Mouse (Mus musculus) heart, postnatal 36 days (tissue): ENCODE measurements around the gene Aamdc. TPM values are rescaled to one million over a fixed set of nuclear protein-coding genes. Genes with fewer than 3 reads are reported as not detected.

Experiments
- DNase-seq, 2 experiments: peaks; one replicate each; pipeline ENCODE4 v3.0.0; 2021 to 2022
- intact Hi-C: fragments of 180-260 bp; cut with DNase I; formaldehyde crosslinking; loops from one replicate; pipeline ENCODE4 v1.15.1; 2025
- total RNA-seq, 2 experiments: library from RNA; stranded (reverse); gene quantifications; 2 replicates each; pipeline ENCODE4 v1.2.3; 2021

The Aamdc gene
- total RNA-seq: 10 to 100 TPM; 62.7 to 64.2 TPM

DNA sequence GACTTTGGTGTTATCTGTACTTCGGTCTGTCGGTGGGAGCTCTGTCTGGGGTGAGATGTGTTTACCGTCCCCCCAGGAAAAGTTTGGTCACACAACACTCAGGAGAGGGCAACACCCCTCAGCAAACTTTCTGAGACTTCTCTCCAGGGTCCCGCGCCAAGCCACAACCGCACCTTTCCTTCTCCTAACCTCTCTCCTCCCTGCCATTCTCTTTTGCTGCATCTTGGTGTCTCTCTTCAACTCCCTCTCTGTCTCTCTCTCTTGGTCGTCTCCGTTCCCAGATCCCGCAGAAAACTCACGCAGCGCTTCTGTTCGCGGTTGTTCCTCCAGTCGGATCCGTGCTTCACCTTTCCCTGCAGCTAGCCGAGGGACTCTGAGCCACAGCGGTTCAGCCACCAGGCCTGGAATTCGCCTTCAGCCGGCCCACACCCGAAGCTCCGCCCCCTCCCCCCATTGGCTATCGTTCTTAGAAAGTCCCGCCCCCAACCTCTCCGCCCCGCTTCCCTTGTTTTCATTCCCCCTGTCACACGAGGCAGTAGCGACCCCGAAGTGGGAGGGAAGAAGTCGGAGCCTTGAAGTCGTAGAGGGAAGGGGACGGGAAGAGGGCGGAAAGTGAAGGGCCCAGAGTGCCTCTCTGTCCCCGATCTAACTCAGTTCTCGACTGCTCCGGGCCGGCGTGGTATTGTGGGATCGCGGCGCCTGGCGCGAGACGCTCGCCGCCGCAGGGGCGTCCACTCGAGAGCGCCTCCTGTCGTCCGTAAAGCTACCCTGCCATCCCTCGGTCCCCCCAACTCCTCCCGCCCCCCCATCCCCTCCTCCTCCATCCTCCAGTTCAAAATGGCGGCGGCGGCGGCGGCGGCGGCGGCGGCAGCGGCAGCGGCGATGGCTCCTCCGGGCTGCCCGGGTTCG is at the start of gene Aamdc, which contains the start of gene Rsf1:
TSS of gene Aamdc (minus strand) at position 431 of the 909 bp plus-strand sequence.
TSS of gene Rsf1 (plus strand) at position 823 of the 909 bp plus-strand sequence.
- peak; percentile 91 to 93 for DNase-seq
- intact Hi-C loops: loop anchor here (2.0 to 5.0 kb wide), 4 partner anchors 98 to 157 kb away; partner anchors contain the start of genes Clns1a and Ints4

- no peak for DNase-seq
- intact Hi-C loops: no loop called here
Measured at GRCm38 (mm10) chr7:97623402-97623801, 44.1 kb upstream of the Aamdc start.

DNA sequence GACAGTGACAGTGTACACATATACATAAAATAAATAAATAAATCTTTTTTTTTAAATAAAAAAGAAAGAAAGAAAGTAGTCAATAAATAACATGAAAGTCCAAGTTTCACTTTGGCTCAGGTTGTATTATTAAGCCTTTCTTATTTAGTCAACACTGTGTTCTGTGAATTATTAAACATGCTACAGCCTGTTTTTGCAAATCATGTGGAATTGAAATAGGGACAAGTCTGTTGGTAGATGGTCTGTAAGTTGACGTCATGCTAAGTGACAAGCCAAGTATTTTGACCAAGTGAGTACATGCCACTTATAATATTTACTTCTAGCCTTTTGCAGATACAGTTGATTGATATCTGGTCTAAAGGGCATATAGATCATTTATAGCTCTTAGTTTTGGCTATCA is 43.4 kb upstream of the Aamdc start:
- DNase-seq: no peak
- intact Hi-C loops: no loop called here

DNA sequence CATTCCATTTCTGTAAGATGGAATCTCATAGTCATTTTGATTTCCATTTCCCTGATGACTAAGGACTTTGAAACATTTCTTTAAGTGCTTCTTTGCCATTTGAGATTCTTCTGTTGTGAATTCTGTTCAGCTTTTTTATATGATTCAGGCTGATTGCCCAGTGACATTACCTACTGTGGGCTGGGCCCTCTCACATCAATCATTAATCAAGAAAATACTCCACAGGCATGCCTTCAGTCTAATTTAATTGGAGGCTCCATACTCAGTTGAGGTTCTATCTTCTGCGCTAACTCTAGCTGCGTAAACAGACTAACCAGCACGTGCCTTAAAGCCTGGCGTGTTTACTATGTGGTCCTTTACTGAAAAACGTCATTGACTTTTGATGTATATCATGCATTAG is 42.0 kb upstream of the Aamdc start:
- no peak for DNase-seq
- intact Hi-C loops: no loop called here

DNA sequence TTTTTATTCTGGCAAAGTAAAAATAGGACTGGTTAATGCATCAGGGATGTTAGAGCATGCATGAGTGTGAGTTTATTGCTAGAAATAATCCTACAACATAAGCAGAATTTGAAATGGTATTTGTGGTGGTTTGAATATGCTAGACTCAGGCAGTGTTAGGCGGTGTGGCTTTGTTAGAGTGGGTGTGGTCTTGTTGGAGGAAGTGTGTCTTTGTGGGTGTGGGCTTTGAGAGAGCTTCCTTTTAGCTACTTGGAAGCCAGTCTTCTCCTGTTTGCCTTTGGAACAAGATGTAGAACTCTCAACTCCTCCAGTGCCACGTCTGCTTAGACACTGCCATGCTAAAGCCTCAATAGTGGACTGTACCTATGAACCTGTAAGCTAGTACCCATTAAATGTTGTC is 19.3 kb upstream of the Aamdc start:
- no peak for DNase-seq
- intact Hi-C loops: no loop called here

- intact Hi-C loops: no loop called here
Measured at GRCm38 (mm10) chr7:97593535-97593934, 14.2 kb upstream of the Aamdc start.

DNA sequence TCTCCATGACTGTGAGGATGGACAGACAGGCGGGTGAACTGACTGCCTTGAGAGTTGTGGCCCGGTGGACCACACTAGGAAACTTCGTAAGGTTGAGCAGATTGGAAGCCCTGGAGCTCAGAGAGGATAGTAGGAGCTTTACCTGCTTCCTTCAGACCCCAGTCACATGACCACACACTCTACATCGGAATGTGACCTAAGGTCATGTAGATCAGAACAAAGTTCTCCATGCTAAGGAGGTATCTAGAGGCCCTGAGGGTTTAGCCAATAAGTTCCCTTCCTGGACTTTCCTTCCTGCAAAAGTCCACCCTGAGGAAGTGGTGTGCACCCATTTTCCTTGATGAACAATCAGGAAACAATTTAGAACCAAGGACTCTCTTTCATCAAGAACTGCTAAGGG is 13.1 kb upstream of the Aamdc start:
- intact Hi-C loops: no loop called here
- no peak for DNase-seq

More at GRCm38 (mm10) chr7:97593535-97593934, 14.2 kb upstream of the Aamdc start:
- no peak for DNase-seq

- intact Hi-C loops: no loop called here
Measured at GRCm38 (mm10) chr7:97591336-97591735, 12.0 kb upstream of the Aamdc start.

DNA sequence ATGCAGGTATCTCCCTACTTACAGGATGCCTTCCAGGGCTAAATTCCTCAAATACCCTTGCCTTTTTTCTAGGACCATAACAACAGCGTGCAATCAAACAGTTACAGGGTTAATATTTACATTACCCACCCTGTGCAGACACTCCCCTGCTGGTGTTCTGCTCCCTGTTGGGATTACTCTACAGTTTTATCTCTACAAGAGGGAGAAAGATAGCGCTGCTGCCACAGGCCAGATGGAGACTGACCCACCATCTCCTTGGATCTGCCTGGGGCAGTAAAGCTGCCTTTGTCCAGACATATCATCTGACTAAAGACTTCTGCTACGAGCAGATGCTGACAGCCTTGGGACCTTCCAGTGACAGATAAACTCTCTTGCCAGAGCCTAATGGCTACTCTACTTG is 11.2 kb upstream of the Aamdc start:
- no peak for DNase-seq
- intact Hi-C loops: no loop called here

More at GRCm38 (mm10) chr7:97591336-97591735, 12.0 kb upstream of the Aamdc start:
- DNase-seq: no peak

- intact Hi-C loops: no loop called here
- DNase-seq: no peak
Measured at GRCm38 (mm10) chr7:97588506-97588905, 9.2 kb upstream of the Aamdc start.

DNA sequence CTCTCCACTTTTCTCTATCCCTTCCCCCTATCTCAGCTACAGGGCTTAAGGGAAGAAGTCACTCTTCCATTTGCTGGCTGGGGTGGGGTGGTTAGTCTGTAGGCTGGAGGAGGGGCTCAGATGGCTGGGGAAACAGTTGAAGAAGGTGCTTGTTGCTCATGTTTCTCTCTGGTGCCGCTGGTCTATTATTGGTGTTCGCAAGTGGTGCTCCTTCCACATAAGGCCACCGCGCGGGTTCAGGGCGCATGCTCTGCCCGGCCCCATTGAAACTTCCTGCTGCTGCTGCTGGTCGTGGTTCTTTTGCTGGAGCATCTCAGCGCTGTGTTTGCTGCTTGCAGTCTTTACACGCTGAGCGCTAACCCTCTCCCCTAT is 1.5 kb upstream of the Aamdc start:
- peak; percentile 78 to 81 for DNase-seq
- intact Hi-C loops: loop anchor here (5.0 kb wide), 1 partner anchor 71 kb away; no protein-coding TSS in a partner anchor

DNA sequence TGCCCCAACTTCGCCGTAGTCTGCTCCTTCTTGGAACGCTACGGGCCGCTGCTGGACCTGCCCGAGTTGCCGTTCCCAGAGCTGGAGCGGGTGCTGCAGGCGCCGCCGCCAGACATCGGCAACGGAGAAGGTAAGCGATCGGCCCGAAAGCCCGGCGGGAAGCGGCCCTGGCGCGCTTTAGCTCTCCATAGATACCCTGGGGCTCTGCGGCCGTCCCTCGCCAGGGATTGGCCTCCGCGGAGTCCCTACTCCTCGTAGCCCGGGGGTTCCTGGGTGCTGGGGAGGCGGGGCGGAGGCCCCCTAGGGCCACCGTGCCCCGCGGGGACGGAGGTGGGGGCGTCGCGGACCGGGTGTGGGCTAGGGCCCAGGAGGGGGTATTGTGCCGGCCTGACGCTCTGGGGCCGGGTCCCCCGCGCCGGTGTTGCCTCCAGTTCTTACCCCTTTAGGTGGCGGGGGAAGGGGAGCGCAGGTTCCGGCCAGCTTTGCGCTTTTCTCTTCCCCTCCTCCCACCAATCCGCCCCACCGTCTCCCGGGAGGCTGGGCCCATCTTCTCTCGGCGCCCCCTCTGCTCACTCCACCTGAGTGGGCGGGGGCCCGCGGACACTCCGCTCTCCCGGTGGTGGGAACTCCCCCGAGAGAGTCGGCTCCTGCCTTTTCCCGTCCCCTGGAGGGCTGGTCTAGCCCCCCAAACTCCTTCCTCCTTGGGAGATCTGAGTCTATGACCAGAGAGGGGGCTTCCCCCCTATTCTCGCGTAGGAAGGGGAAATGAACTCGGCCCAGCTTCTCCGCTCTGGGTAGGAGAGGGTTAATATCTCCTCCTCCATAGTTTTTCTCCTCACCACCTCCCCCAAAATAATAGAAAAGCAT is 912 bp upstream of the Aamdc start:
- intact Hi-C loops: loop anchor here (2.0 to 5.0 kb wide), 5 partner anchors 72 to 158 kb away; partner anchors contain the start of genes Clns1a and Ints4

GRCm38 (mm10) chr7:97578361-97579066 is 783 bp downstream of the Aamdc start:
- DNase-seq: peak; percentile 43 to 59
- intact Hi-C loops: loop anchor here (2.0 to 5.0 kb wide), 4 partner anchors 98 to 156 kb away; partner anchors contain the start of genes Clns1a and Ints4

More for the DNA sequence above, 912 bp upstream of the Aamdc start:
- peak; percentile 38 to 65 for DNase-seq

- intact Hi-C loops: no loop called here
- DNase-seq: no peak
Measured at GRCm38 (mm10) chr7:97570389-97570788, 8.9 kb downstream of the Aamdc start.

DNA sequence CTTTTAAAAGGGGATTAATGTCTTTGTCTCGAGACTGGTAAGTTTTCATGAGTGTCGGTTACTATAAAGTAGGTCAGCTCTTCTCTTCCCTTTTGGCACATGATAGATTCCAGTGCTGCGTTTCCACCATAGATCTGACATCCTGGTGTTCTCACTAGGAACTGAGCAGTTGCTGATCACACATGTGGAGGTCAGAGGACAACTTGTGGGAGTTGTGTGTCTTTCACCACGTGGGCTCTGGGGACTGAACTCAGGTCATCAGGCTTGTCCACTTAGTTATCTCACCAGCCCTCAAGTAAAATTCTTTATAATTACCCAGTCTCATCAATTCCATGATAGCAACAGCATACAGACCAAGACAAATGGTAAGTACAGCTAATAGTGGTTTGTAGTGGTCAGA is 9.9 kb downstream of the Aamdc start:
- DNase-seq: no peak
- intact Hi-C loops: no loop called here

DNA sequence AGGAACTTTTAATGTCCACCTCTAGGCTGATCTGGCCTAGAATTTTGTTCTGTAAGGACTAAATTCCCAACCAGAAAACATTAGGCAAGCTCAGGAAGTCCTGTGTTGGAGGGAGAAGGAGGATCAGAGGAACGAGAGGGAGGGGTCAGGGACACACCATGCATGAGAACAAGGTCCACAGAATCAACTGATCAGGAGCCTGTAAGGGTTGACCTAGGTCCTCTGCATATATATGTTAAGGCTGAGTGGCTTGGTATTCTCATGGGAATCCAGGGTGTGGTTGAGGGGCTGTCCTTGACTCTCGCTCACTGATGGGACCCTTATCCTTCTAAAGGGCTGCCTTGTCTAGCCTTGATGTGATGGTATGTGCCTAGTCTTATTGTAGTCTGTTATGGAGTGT is 15.7 kb downstream of the Aamdc start:
- intact Hi-C loops: no loop called here

DNA sequence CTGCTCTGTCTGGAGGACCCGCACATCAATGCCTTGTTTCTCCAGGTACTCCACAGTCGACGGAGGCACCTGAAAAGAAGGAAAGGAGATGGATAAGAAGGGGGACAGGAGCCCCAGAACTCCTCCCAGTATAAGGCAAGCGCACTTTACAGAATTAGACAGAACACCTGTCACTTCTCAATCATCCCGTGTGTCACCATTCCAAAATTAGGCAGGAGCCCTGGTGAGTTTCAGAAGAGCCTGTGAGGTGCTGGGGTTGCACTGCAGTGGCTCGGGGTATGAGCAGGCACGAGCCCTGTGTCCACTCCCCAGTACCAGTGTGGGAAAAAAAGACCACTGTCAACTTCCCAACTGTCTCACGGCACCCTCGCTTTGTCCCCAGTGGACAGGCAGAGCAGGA is 28.6 kb downstream of the Aamdc start:
- intact Hi-C loops: no loop called here
- no peak for DNase-seq

More for the DNA sequence above, 15.7 kb downstream of the Aamdc start:
- no peak for DNase-seq

DNA sequence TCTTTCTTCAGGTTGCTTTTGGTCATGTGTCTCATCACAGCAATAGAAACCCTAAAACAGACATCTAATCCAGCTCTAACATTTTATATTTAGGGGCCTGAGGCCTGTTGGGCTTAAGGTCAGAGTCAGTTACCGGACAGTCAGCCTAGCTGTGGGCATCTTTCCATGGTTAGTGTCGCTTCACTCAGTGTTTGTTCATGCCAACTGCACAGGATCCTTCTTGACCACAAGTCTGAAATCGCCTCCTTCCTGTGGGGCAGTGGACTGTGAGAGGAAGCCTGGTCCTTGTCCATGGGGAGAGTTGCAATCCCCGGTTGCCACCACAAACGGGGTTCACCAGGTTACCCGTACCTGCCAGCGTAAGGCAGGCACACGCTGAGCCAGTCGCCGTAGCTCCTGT is 30.0 kb downstream of the Aamdc start:
- intact Hi-C loops: no loop called here
- no peak for DNase-seq

GRCm38 (mm10) chr7:97546462-97546861 is 32.8 kb downstream of the Aamdc start:
- no peak for DNase-seq
- intact Hi-C loops: no loop called here

GRCm38 (mm10) chr7:97536571-97536970 is 42.7 kb downstream of the Aamdc start:
- intact Hi-C loops: no loop called here

More at GRCm38 (mm10) chr7:97536571-97536970, 42.7 kb downstream of the Aamdc start:
- no peak for DNase-seq
